Mouse (Mus musculus) liver, embryonic 11.5 days (tissue): ENCODE data around the gene Tmem222. TPM values are rescaled to one million over a fixed set of nuclear protein-coding genes. Genes with fewer than 3 reads are reported as not detected.

Experiments
- ATAC-seq: fragments of 200-750 bp; cut with Nextera tagmentation; replicated peaks from 2 replicates; pipeline ENCODE4 v1.8.0; 2017; ENCODE audit warnings: moderate number of reproducible peaks, mild to moderate bottlenecking, moderate TSS enrichment, moderate library complexity; ENCODE audit not compliant: low FRiP score
- DNase-seq: peaks from one replicate; pipeline ENCODE4 v3.0.0-alpha.2; 2017; ENCODE audit warnings: low spot score
- H3K27ac ChIP-seq: fragments of 300-500 bp; sonication (generic); 2 replicates; pipeline ENCODE4 v1.5.1; 2014; ENCODE audit warnings: mild to moderate bottlenecking, low read depth, low read length, control low read depth
- H3K27me3 ChIP-seq: fragments of 300-500 bp; sonication (generic); replicated peaks from 2 replicates; pipeline ENCODE4 v1.6.1; 2014; ENCODE audit warnings: low read length, mixed read lengths; ENCODE audit not compliant: control insufficient read depth, insufficient read depth
- H3K36me3 ChIP-seq: fragments of 300-500 bp; sonication (generic); 2 replicates; pipeline ENCODE4 v1.6.1; 2014; ENCODE audit warnings: mild to moderate bottlenecking, low read length, moderate library complexity, mixed read lengths; ENCODE audit not compliant: control insufficient read depth, insufficient read depth
- H3K4me1 ChIP-seq: fragments of 300-500 bp; sonication (generic); replicated peaks from 2 replicates; pipeline ENCODE4 v1.6.1; 2014; ENCODE audit warnings: low read length, mixed read lengths; ENCODE audit not compliant: control insufficient read depth, insufficient read depth
- H3K4me2 ChIP-seq: fragments of 300-500 bp; sonication (generic); 2 replicates; pipeline ENCODE4 v1.6.1; 2014; ENCODE audit warnings: mild to moderate bottlenecking, control low read depth, moderate library complexity
- H3K4me3 ChIP-seq: fragments of 300-500 bp; sonication (generic); 2 replicates; pipeline ENCODE4 v1.5.1; 2014; ENCODE audit warnings: low read depth, low read length, control low read depth
- H3K9ac ChIP-seq: fragments of 300-500 bp; sonication (generic); 2 replicates; pipeline ENCODE4 v1.6.1; 2014; ENCODE audit warnings: low read depth, low read length, control low read depth
- H3K9me3 ChIP-seq: fragments of 300-500 bp; sonication (generic); 2 replicates; pipeline ENCODE4 v1.6.1; 2016; ENCODE audit warnings: low read length, inconsistent platforms, mixed read lengths; ENCODE audit not compliant: control insufficient read depth
- WGBS: fragments of 180-500 bp; shearing (Covaris S2); extraction: QIAGEN DNeasy Blood & Tissue Kit; methylation state at CpG from one replicate; pipeline ENCODE4 v1.1.7; 2014; 5-methylcytosine and 5-hydroxymethylcytosine counted together
- polyA plus RNA-seq: library from polyadenylated mRNA; unstranded; fragments of >200 nt; fragmentation: Nextera tagmentation; extraction: Ambion mirVana; gene quantifications from 2 replicates; pipeline ENCODE4 v1.2.1, GENCODE M21; 2014

Tmem222 gene
- 73.5 and 74.2 TPM in 2 replicates for polyA plus RNA-seq

DNA sequence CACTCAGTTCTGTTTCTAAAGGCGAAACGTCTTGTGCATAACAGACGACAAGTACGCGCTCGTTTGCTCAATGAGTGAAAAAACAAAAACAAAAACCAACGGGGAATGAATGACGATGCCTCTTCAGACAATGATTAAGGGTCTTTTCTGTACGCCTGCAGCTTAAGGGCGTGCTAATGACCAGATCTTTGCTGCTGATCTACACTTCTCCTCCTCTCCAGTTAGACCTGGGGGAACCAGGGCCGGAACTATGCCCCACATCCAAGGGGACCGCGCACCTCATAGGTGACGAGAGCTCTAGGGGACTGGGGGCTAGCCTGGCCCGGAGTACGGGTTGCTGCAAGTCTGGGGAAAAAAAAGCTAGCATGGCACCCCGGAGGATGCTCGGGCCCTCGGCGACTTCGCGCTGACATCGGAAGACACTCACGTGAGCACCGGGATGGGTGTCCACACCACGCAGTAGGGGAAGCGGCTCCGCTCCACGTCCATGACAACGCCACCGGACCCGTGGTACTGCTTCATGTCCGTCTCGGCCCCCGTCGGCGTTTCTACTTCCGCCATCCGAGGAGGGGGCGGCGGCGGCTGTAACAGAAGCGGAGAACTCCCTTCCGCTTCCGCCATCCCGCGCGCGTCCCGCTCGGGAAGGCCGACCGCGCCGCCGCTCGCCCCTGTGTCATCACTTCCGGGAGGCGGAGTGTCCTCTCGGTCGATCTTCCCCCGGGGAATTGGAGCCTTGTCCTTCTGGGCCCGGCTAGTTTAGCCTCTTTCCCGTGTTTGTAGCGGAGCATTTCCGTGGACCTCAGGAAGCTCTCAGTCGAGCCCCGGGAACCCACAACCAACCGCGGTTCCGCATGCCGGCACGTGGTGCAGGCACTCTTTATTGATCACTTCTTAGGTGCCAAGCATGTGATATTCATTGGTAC lies at the start of gene Tmem222:
Tmem222 (minus strand) TSS at position 689 of the 923 bp plus-strand sequence.
- DNase-seq, result peak; percentile 93
- ATAC-seq, result peak; percentile 93
- H3K36me3 ChIP-seq, result no peaks in the 10 kb centered on the region; the same call in 1 of the 2 replicates
- no peaks in the 10 kb centered on the region for H3K27me3 ChIP-seq
- H3K4me2 ChIP-seq, result peak within 1 kb of the TSS; percentile 90
- peaks cover 30% of the 10 kb centered on the region for H3K4me1 ChIP-seq
- WGBS, result under 1% methylated on average over 73 of the region's 73 CpGs
- peak within 1 kb of the TSS; percentile 66 for H3K4me3 ChIP-seq
- peak within 1 kb of the TSS; percentile 77 for H3K9ac ChIP-seq
- no peaks in the 10 kb centered on the region for H3K9me3 ChIP-seq
- H3K27ac ChIP-seq, result peak within 1 kb of the TSS; percentile 62

DNA sequence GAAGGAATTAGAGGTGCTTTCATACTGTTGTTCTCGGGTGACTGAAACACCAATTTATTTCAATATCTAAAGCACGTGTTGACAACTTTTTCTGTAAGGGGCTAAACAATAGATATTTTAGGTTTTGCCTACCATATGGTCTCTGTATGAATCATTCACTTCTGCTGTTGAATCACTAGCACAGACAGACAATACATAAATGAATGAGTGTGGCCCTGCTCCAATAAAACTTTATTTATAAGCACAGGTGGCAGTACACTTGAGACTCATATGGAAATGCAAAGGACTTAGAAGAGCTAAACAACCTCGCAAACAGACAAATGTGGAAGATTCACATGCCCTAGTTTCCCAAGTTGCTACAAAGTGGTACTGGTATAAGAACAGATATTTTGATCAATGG lies 42.1 kb upstream of the Tmem222 start:
- no peaks in the 10 kb centered on the region for H3K27me3 ChIP-seq
- H3K36me3 ChIP-seq, result no peaks in the 10 kb centered on the region; the same call in 1 of the 2 replicates
- DNase-seq (no peak), ATAC-seq (no peak)
- H3K27ac ChIP-seq, result no peak overlapping the region
- H3K9me3 ChIP-seq, result no peaks in the 10 kb centered on the region
- no peak overlapping the region for H3K4me2 ChIP-seq
- H3K9ac ChIP-seq, result no peak overlapping the region
- H3K4me3 ChIP-seq, result no peak overlapping the region
- WGBS, result 92% methylated on average over 3 of the region's 3 CpGs
- H3K4me1 ChIP-seq, result no peaks in the 10 kb centered on the region

DNA sequence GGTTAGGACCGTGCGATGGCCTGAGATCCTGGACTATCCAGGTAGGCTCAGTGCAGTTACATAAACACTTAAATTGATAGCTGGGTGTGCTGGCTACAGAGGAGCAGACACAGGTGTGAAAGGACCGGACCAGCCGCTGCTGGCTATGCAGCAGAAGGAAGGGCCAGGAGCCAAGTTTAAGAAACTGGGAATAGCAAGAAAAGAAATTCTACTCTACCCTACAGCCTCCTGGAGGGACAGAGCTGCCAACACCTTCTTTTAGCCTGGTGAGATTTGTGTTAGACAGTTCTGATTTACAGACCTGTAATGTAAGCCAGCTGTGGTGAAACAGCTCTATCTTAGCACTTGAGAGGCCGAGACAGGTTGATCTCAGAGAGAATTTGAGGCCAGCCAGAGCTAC lies 38.4 kb upstream of the Tmem222 start:
- ATAC-seq (no peak), DNase-seq (no peak)
- Histone ChIP-seq H3K9me3 (no peaks in the 10 kb centered on the region), H3K9ac (no peak overlapping the region), H3K27ac (no peak overlapping the region), H3K4me3 (no peak overlapping the region), H3K4me2 (no peak overlapping the region), H3K4me1 (no peaks in the 10 kb centered on the region), H3K36me3 (no peaks in the 10 kb centered on the region; the same call in 1 of the 2 replicates), H3K27me3 (no peaks in the 10 kb centered on the region)
- 88% methylated on average over 5 of the region's 5 CpGs for WGBS

DNA sequence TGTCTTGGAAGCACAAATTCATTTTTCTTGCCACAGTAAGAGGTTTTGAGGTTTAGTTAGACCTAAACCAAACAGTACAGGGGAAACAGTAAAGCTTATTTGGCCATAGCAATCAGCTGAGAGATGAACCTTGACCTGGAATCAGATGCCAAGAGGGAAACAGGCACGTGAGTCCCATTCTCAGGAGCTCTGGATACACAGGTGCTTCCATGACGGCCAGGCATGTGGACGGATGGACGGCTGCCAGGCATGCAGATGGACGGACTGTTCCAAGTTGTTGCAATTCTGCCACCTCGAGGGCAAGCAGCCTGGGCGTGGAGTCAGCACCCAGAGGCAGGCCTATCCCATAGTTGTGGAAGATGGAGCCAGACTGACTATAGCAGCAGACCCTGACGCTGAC lies 37.3 kb upstream of the Tmem222 start:
- no peak overlapping the region for H3K4me3 ChIP-seq
- no peaks in the 10 kb centered on the region for H3K9me3 ChIP-seq
- 81% methylated on average over 8 of the region's 8 CpGs for WGBS
- no peak overlapping the region for H3K4me2 ChIP-seq
- H3K4me1 ChIP-seq, result no peaks in the 10 kb centered on the region
- ATAC-seq (no peak), DNase-seq (no peak)
- H3K36me3 ChIP-seq, result no peaks in the 10 kb centered on the region; the same call in 1 of the 2 replicates
- no peak overlapping the region for H3K9ac ChIP-seq
- no peaks in the 10 kb centered on the region for H3K27me3 ChIP-seq
- no peak overlapping the region for H3K27ac ChIP-seq

DNA sequence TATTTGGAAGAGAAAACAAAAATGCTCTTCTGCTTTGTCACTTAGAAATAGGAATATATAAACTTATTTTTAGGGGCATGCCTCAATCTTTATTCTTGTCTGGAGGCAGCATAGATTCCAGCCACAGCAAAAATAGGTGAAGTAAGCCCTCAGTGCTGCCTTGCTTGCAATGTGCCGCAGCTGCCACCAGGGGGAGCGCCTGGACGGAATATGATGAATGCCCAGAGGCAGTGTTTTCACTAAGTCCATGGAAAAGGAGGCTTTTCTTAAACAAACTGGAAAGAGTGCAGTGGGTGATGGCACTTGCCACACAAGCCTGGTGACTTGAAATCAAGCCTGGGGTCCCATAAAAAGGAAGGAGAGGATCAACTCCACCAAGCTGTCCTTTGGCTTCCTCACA lies 32.4 kb upstream of the Tmem222 start:
- 0% methylated on average over 3 of the region's 3 CpGs for WGBS
- H3K4me1 ChIP-seq, result no peaks in the 10 kb centered on the region
- DNase-seq, result peak; percentile 80
- no peak overlapping the region for H3K4me2 ChIP-seq
- no peaks in the 10 kb centered on the region for H3K9me3 ChIP-seq
- H3K4me3 ChIP-seq, result no peak overlapping the region
- H3K27ac ChIP-seq, result no peak overlapping the region
- H3K36me3 ChIP-seq, result no peaks in the 10 kb centered on the region
- H3K9ac ChIP-seq, result no peak overlapping the region
- H3K27me3 ChIP-seq, result no peaks in the 10 kb centered on the region
- ATAC-seq, result no peak

DNA sequence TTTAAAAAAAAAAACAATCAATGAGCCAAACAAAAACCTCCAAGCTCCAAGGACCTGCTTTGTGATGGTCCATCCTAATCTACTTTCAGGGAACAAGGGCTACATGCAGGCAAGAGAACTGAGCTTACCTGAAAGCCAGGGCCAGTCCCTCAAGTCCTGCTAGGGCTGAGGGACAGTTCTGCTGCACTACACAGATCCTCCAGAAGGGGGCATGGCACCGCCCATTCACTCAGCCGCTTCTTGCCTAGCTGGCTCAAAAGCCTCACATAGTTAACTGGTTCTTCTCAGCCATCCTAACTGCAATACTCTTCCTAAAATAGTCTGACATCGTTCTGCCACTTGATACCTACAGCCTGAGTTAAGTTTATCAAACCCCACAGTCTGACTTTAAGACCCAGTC lies 29.7 kb upstream of the Tmem222 start:
- no peak overlapping the region for H3K27ac ChIP-seq
- H3K4me2 ChIP-seq, result no peak overlapping the region
- no peak overlapping the region for H3K4me3 ChIP-seq
- ATAC-seq (no peak), DNase-seq (no peak)
- 43% methylated on average over 3 of the region's 3 CpGs for WGBS
- no peaks in the 10 kb centered on the region for H3K36me3 ChIP-seq
- no peaks in the 10 kb centered on the region for H3K27me3 ChIP-seq
- no peaks in the 10 kb centered on the region for H3K9me3 ChIP-seq
- no peak overlapping the region for H3K9ac ChIP-seq
- no peaks in the 10 kb centered on the region for H3K4me1 ChIP-seq

DNA sequence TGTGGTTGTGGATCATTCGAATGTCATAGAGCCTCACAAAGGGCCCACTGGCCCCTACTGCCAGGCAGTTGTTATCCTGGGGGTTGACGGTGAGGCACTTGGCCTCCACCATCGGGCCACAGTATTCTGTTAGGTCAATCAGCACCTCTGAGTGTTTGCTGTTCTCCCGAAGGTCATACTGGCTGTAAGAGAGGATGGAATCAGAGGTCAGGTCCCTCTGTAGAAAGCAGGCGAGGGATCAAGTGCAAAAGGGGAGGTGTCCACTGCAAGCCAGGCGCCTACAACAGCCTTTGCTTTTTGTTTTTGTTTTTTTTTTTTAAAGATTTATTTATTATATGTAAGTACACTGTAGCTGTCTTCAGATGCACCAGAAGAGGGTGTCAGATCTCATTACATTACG lies 28.2 kb upstream of the Tmem222 start:
- no peak for ATAC-seq

DNA sequence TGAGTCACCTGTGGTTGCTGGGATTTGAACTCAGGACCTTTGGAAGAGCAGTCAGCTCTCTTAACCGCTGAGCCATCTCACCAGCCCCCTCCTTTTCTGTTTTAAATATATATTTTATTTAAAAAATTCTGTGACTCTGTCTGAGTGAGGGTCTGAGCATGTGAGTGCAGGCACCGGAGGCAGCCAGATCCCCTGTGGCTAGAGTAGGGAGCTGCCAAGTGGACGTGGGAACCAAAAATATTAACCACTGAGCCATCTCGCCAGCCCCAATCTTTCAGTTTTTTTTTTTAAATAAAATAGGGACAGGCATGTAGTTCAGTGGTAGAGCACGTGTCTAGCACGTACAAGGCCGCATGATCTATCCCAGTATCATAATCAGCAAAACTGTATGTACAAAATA lies 27.2 kb upstream of the Tmem222 start:
- Histone ChIP-seq H3K9me3 (no peaks in the 10 kb centered on the region), H3K4me1 (no peaks in the 10 kb centered on the region), H3K27me3 (no peaks in the 10 kb centered on the region), H3K9ac (no peak overlapping the region), H3K27ac (no peak overlapping the region), H3K4me3 (no peak overlapping the region), H3K36me3 (no peaks in the 10 kb centered on the region), H3K4me2 (no peak overlapping the region)
- DNase-seq (no peak), ATAC-seq (no peak)
- 93% methylated on average over 7 of the region's 7 CpGs for WGBS

More for the DNA sequence above, 28.2 kb upstream of the Tmem222 start:
- Histone ChIP-seq H3K36me3 (no peaks in the 10 kb centered on the region), H3K9ac (no peak overlapping the region), H3K9me3 (no peaks in the 10 kb centered on the region), H3K4me1 (no peaks in the 10 kb centered on the region), H3K27ac (no peak overlapping the region), H3K27me3 (no peaks in the 10 kb centered on the region), H3K4me2 (no peak overlapping the region), H3K4me3 (no peak overlapping the region)
- no peak for DNase-seq
- 84% methylated on average over 7 of the region's 7 CpGs for WGBS

DNA sequence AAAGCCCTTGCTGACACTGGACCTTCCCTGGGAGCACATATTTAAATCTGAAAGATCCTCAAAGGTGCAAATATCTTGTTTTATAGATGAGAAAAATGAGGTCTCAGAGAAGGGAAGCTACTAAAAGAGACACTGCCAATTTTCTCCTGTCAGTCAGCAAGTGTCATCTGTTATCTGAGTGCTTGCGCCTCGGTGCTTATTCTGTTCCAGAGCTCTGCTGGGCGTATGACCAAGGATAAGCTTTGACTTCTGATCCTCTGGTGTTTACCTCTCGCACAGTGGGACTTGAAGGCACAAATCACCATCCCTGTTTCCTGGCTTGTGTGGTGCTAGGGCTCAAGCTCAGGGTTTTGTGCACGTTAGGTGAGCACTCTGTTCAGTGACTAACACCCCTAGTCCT lies 25.1 kb upstream of the Tmem222 start:
- Histone ChIP-seq H3K9ac (no peak overlapping the region), H3K36me3 (no peaks in the 10 kb centered on the region), H3K27me3 (no peaks in the 10 kb centered on the region), H3K4me3 (no peak overlapping the region), H3K4me1 (0 out of 2 replicates have a peak, but pooled peaks cover 2% of the 10 kb centered on the region), H3K27ac (no peak overlapping the region), H3K4me2 (no peak overlapping the region), H3K9me3 (no peaks in the 10 kb centered on the region)
- WGBS, result 65% methylated on average over 5 of the region's 5 CpGs
- ATAC-seq, result no peak
- no peak for DNase-seq
